Mouse (Mus musculus) splenic B cell, adult 2 months (primary cell): Measurements from ENCODE around the gene Srrm4.

Experiments used
- DNase-seq: peaks from one replicate; pipeline ENCODE4 v3.0.0-alpha.2; 2011; ENCODE audit warnings: low read depth, low spot score
- H3K27me3 ChIP-seq: 2 replicates; pipeline ENCODE4 v1.6.1; 2012; ENCODE audit warnings: mild to moderate bottlenecking, low read length, moderate library complexity, mixed read lengths; ENCODE audit not compliant: control insufficient read depth, poor library complexity, insufficient read depth, severe bottlenecking
- H3K36me3 ChIP-seq: 2 replicates; pipeline ENCODE4 v1.6.1; 2012; ENCODE audit warnings: mild to moderate bottlenecking, low read length, moderate library complexity, mixed read lengths; ENCODE audit not compliant: control insufficient read depth, poor library complexity, insufficient read depth, severe bottlenecking

Srrm4 gene

GRCm38 (mm10) chr5:116525308-116525707, 66.3 kb downstream of the Srrm4 start:
- Histone ChIP-seq H3K27me3 (no peaks in the 10 kb centered on the region), H3K36me3 (no peaks in the 10 kb centered on the region)
- DNase-seq: no peak

GRCm38 (mm10) chr5:116523553-116523952, 68.1 kb downstream of the Srrm4 start:
- Histone ChIP-seq H3K36me3 (no peaks in the 10 kb centered on the region), H3K27me3 (no peaks in the 10 kb centered on the region)
- no peak for DNase-seq

GRCm38 (mm10) chr5:116523079-116523478, 68.5 kb downstream of the Srrm4 start:
- Histone ChIP-seq H3K36me3 (no peaks in the 10 kb centered on the region), H3K27me3 (no peaks in the 10 kb centered on the region)
- DNase-seq: no peak

- Histone ChIP-seq H3K36me3 (no peaks in the 10 kb centered on the region), H3K27me3 (no peaks in the 10 kb centered on the region)
- no peak for DNase-seq
Observed at GRCm38 (mm10) chr5:116522273-116522672, 69.3 kb downstream of the Srrm4 start.

GRCm38 (mm10) chr5:116518047-116518446, 73.6 kb downstream of the Srrm4 start:
- Histone ChIP-seq H3K36me3 (no peaks in the 10 kb centered on the region), H3K27me3 (no peaks in the 10 kb centered on the region)
- DNase-seq: no peak

- Histone ChIP-seq H3K36me3 (no peaks in the 10 kb centered on the region), H3K27me3 (no peaks in the 10 kb centered on the region)
- DNase-seq: no peak
Observed at GRCm38 (mm10) chr5:116512135-116512534, 79.5 kb downstream of the Srrm4 start.

- H3K27me3 ChIP-seq: no peaks in the 10 kb centered on the region
- no peak for DNase-seq
- no peaks in the 10 kb centered on the region for H3K36me3 ChIP-seq
Observed at GRCm38 (mm10) chr5:116510229-116510628, 81.4 kb downstream of the Srrm4 start.

- no peak for DNase-seq
- Histone ChIP-seq H3K27me3 (no peaks in the 10 kb centered on the region), H3K36me3 (no peaks in the 10 kb centered on the region)
Observed at GRCm38 (mm10) chr5:116501342-116501741, 90.3 kb downstream of the Srrm4 start.

GRCm38 (mm10) chr5:116498880-116499640, 92.6 kb downstream of the Srrm4 start:
- no peaks in the 10 kb centered on the region for H3K27me3 ChIP-seq
- H3K36me3 ChIP-seq: no peaks in the 10 kb centered on the region
- DNase-seq: no peak

- no peak for DNase-seq
- no peaks in the 10 kb centered on the region for H3K27me3 ChIP-seq
- no peaks in the 10 kb centered on the region for H3K36me3 ChIP-seq
Observed at GRCm38 (mm10) chr5:116497866-116498265, 93.8 kb downstream of the Srrm4 start.

GRCm38 (mm10) chr5:116497205-116497604, 94.4 kb downstream of the Srrm4 start:
- no peaks in the 10 kb centered on the region for H3K36me3 ChIP-seq
- no peak for DNase-seq
- no peaks in the 10 kb centered on the region for H3K27me3 ChIP-seq

GRCm38 (mm10) chr5:116496717-116497116, 94.9 kb downstream of the Srrm4 start:
- DNase-seq: no peak
- no peaks in the 10 kb centered on the region for H3K27me3 ChIP-seq

GRCm38 (mm10) chr5:116495466-116495865, 96.2 kb downstream of the Srrm4 start:
- no peaks in the 10 kb centered on the region for H3K36me3 ChIP-seq
- no peak for DNase-seq
- H3K27me3 ChIP-seq: no peaks in the 10 kb centered on the region

More at GRCm38 (mm10) chr5:116496717-116497116, 94.9 kb downstream of the Srrm4 start:
- no peaks in the 10 kb centered on the region for H3K36me3 ChIP-seq

GRCm38 (mm10) chr5:116494377-116494776, 97.2 kb downstream of the Srrm4 start:
- Histone ChIP-seq H3K36me3 (no peaks in the 10 kb centered on the region), H3K27me3 (no peaks in the 10 kb centered on the region)
- DNase-seq: no peak

GRCm38 (mm10) chr5:116492726-116493125, 98.9 kb downstream of the Srrm4 start:
- Histone ChIP-seq H3K27me3 (no peaks in the 10 kb centered on the region), H3K36me3 (no peaks in the 10 kb centered on the region)
- no peak for DNase-seq
